Mouse (Mus musculus): ENCODE results near the gene Ccdc162. TPM values are rescaled to one million over a fixed set of nuclear protein-coding genes. Genes with fewer than 3 reads are reported as not detected.

Ccdc162 gene
- polyA plus RNA-seq, 1 experiment from 2014 or later: 2.2 TPM

DNA sequence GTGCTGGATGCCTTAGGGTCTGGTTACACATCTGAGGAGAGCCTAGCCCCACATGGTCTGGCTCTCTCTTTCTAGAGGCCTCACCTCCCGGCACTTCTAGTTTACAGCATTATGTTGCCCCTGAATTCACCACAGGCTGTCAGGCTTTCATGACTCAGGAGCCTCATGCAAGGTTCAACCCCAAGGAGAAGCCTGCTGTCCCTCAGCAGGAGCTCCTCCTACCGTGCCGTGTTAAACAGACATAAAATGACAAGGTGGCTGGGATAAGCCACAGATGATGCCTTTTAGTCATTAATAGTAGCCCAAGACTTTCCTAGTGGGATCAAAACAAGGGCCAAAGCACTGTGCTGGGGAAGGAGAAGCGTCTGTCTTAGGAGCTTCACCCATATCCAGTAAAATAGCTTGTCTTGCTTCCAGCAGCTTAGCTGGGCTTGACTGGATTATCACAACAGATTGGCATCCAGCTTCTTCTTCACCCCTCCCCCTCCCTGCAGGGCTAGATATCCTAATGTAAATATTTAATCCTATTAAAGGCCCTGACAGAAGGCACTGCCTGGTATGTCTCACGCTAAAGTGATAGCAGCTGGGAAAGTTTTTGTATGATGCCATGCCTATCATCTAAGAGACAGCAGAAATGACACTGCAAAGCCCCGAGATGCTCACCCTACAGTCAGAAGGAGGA, 64.2 kb downstream of the Ccdc162 start:
- WGBS: 25% methylated on average over 6 of the region's 6 CpGs
- TF ChIP-seq EP300 (IDR thresholded peaks at IDR 0.05) (no peak), CTCF (IDR thresholded peaks at IDR 0.05) (peak; percentile 5; the same call in 1 of the 2 replicates)
- ATAC-seq: peak; percentile 80
- no peaks in the 10 kb centered on the region for H3K27me3 ChIP-seq (replicated peaks; ENCODE audit: insufficient read depth, low read length)
- H3K27ac ChIP-seq (ENCODE audit: low read length): peak overlapping the region; percentile 6; the same call in 1 of the 2 replicates
- no peaks in the 10 kb centered on the region for H3K9me3 ChIP-seq (ENCODE audit: low read length)
- H3K4me2 ChIP-seq (replicated peaks; ENCODE audit: low read depth, low read length): peak overlapping the region; percentile 57
- H3K4me3 ChIP-seq (ENCODE audit: low read depth, low read length): no peak overlapping the region
- H3K4me1 ChIP-seq (ENCODE audit: insufficient read depth, low read depth, low read length): peaks cover 6% of the 10 kb centered on the region; the same call in 1 of the 2 replicates
- no peak overlapping the region for H3K9ac ChIP-seq (replicated peaks; ENCODE audit: low read depth)
- H3K36me3 ChIP-seq (ENCODE audit: insufficient read depth, low read length): no peaks in the 10 kb centered on the region
- DNase-seq (ENCODE audit: low spot score): peak; percentile 67

DNA sequence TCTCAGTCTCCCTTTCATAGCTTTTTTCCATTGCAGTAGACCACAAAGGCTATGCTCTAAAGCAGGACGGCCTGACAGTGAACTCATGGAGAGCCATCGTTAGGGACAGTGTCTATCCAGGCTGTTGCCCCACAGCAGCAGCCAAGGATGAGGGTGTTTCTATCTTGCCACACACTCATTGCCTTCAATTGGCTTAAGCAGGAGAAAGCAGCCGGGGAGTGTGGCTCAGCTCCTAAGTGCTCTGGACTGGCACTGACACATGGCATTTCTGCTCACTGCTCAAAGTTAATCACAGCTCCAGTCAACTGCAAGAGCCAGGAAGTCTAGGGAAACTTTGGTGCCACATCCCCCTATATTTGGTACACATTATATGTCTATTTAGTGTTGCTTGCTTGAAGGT, 64.9 kb downstream of the Ccdc162 start:
- peak; percentile 23; the same call in 1 of the 2 replicates for ATAC-seq

DNA sequence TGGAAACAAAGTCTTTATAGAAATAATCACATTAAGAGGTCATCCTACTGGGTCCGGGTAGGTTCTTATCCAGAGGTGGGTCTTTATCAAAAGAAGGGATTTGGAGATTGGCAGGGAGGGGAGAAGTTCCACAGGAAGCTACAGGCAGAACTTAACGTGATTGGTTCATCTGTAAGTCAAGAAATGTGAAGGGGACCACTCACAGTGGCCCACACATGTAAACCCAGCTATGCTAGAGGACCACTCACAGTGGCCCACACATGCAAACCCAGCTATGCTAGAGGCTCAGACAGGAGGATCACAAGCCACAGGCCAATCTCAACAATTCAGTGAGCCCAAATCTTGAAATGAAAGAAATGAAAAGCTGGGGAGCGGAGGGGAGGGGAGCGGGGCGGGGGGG, 67.2 kb downstream of the Ccdc162 start:
- Histone ChIP-seq H3K4me3 (ENCODE audit: low read depth, low read length) (no peak overlapping the region), H3K4me2 (replicated peaks; ENCODE audit: low read depth, low read length) (no peak overlapping the region), H3K27ac (ENCODE audit: low read length) (no peak overlapping the region), H3K36me3 (ENCODE audit: insufficient read depth, low read length) (no peaks in the 10 kb centered on the region), H3K9ac (replicated peaks; ENCODE audit: low read depth) (no peak overlapping the region), H3K9me3 (ENCODE audit: low read length) (no peaks in the 10 kb centered on the region), H3K27me3 (replicated peaks; ENCODE audit: insufficient read depth, low read length) (no peaks in the 10 kb centered on the region), H3K4me1 (ENCODE audit: insufficient read depth, low read depth, low read length) (peaks cover 6% of the 10 kb centered on the region; the same call in 1 of the 2 replicates)
- TF ChIP-seq EP300 (IDR thresholded peaks at IDR 0.05) (no peak), CTCF (IDR thresholded peaks at IDR 0.05) (no peak)
- ATAC-seq (no peak), DNase-seq (ENCODE audit: low spot score) (no peak)
- 94% methylated on average over 3 of the region's 5 CpGs for WGBS

More for the DNA sequence above, 64.9 kb downstream of the Ccdc162 start:
- H3K9me3 ChIP-seq (ENCODE audit: low read length): no peaks in the 10 kb centered on the region
- no peak overlapping the region for H3K4me2 ChIP-seq (replicated peaks; ENCODE audit: low read depth, low read length)
- no peak overlapping the region for H3K4me3 ChIP-seq (ENCODE audit: low read depth, low read length)
- WGBS: 81% methylated on average over 3 of the region's 3 CpGs
- no peak overlapping the region for H3K9ac ChIP-seq (replicated peaks; ENCODE audit: low read depth)
- no peaks in the 10 kb centered on the region for H3K27me3 ChIP-seq (replicated peaks; ENCODE audit: insufficient read depth, low read length)
- DNase-seq (ENCODE audit: low spot score): no peak
- TF ChIP-seq CTCF (IDR thresholded peaks at IDR 0.05) (no peak), EP300 (IDR thresholded peaks at IDR 0.05) (no peak)
- no peaks in the 10 kb centered on the region for H3K36me3 ChIP-seq (ENCODE audit: insufficient read depth, low read length)
- peaks cover 6% of the 10 kb centered on the region; the same call in 1 of the 2 replicates for H3K4me1 ChIP-seq (ENCODE audit: insufficient read depth, low read depth, low read length)
- no peak overlapping the region for H3K27ac ChIP-seq (ENCODE audit: low read length)

DNA sequence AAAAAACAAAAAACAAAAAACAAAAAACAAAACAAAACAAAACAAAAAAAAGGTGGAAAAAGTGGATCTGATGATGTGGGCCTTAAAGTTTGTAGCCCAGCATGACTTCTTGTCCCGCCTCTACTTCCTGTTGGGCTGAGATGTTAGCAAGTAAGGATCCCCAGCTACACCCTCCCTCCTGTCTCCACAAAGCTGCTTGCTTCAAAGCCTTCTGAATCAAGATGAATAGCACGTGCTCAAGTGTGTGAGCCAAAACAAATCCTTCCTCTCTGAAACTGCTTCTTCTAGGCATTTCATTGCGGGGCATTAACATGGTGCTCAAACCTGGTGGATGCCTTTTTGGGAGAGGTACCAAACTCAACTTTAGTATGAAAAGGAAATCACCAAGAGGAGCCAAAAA, 77.7 kb downstream of the Ccdc162 start:
- no peak overlapping the region for H3K9ac ChIP-seq (replicated peaks; ENCODE audit: low read depth)
- DNase-seq (ENCODE audit: low spot score): no peak
- WGBS: 58% methylated on average over 3 of the region's 3 CpGs

DNA sequence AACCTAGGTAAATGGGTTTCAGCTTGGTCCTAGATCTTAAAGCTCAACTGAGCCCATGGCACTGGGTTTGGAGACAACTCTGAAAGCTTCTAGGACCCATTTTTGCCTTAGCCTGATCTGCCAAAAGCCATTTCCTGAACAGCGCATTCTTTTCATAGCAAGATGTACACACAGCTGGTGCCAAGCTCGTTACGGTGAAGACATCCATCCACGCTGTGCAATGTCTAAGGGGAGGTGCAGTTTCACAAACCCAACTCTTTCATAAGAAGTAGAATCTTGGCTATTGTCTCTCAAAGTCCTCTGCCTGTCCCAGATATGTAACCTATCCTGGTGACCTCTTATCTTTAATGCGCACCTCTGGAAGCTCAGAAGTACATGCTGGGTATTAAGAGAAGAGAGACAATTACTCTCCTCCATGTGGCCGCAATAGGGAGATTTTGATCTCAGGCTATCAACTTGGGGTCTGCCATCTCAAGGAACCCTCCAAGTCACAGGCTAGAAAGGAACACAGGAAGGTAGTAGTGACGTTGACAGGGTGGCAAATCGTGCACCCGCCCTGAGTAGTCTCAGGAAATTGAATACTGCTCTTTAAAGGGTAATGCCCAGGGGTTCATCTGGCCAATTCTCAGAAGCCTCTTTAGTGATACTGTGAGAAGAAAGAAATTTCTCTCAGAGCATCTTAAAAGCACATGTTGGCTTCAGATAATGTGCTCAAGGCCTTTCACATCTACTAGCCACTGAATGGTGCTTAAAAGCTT, 81.0 kb downstream of the Ccdc162 start:
- Histone ChIP-seq H3K4me1 (ENCODE audit: insufficient read depth, low read depth, low read length) (no peaks in the 10 kb centered on the region), H3K9ac (replicated peaks; ENCODE audit: low read depth) (no peak overlapping the region), H3K36me3 (ENCODE audit: insufficient read depth, low read length) (no peaks in the 10 kb centered on the region), H3K27me3 (replicated peaks; ENCODE audit: insufficient read depth, low read length) (no peaks in the 10 kb centered on the region), H3K4me2 (replicated peaks; ENCODE audit: low read depth, low read length) (no peak overlapping the region), H3K9me3 (ENCODE audit: low read length) (no peaks in the 10 kb centered on the region), H3K27ac (ENCODE audit: low read length) (no peak overlapping the region), H3K4me3 (ENCODE audit: low read depth, low read length) (no peak overlapping the region)
- DNase-seq (ENCODE audit: low spot score) (peak; percentile 58), ATAC-seq (no peak; the same call in 1 of the 2 replicates)
- no peak for TF ChIP-seq EP300 (IDR thresholded peaks at IDR 0.05)
- no peak for TF ChIP-seq CTCF (IDR thresholded peaks at IDR 0.05)
- WGBS: 52% methylated on average over 9 of the region's 9 CpGs

More for the DNA sequence above, 77.7 kb downstream of the Ccdc162 start:
- H3K27ac ChIP-seq (ENCODE audit: low read length): no peak overlapping the region
- no peaks in the 10 kb centered on the region for H3K27me3 ChIP-seq (replicated peaks; ENCODE audit: insufficient read depth, low read length)
- H3K4me3 ChIP-seq (ENCODE audit: low read depth, low read length): no peak overlapping the region
- no peaks in the 10 kb centered on the region for H3K36me3 ChIP-seq (ENCODE audit: insufficient read depth, low read length)
- no peak overlapping the region for H3K4me2 ChIP-seq (replicated peaks; ENCODE audit: low read depth, low read length)
- H3K4me1 ChIP-seq (ENCODE audit: insufficient read depth, low read depth, low read length): no peaks in the 10 kb centered on the region
- H3K9me3 ChIP-seq (ENCODE audit: low read length): no peaks in the 10 kb centered on the region
- no peak for TF ChIP-seq CTCF (IDR thresholded peaks at IDR 0.05)
- no peak for TF ChIP-seq EP300 (IDR thresholded peaks at IDR 0.05)
- no peak for ATAC-seq

DNA sequence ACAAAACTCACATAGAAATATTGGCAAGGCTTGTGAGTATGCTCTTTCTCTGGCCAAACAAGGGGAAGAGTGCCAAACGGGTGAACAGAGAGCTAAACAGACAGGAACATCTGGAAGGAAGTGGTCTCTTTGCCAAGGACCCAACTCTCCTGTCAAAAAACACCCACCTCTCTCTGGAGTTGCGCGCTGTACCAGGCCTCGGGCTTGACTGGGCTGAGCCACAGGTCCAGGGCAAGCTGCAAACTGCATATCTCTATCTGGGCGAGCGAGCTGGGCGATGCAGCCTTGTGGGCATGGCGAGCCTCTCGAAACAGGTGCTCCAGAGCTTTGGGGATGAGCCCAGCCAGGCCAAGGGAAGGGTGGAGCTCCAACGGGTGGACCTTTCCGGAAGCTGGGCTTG, 82.6 kb downstream of the Ccdc162 start:
- Histone ChIP-seq H3K36me3 (ENCODE audit: insufficient read depth, low read length) (no peaks in the 10 kb centered on the region), H3K4me2 (replicated peaks; ENCODE audit: low read depth, low read length) (no peak overlapping the region), H3K4me1 (ENCODE audit: insufficient read depth, low read depth, low read length) (no peaks in the 10 kb centered on the region), H3K9me3 (ENCODE audit: low read length) (no peaks in the 10 kb centered on the region), H3K27me3 (replicated peaks; ENCODE audit: insufficient read depth, low read length) (no peaks in the 10 kb centered on the region), H3K27ac (ENCODE audit: low read length) (no peak overlapping the region), H3K4me3 (ENCODE audit: low read depth, low read length) (no peak overlapping the region), H3K9ac (replicated peaks; ENCODE audit: low read depth) (no peak overlapping the region)
- WGBS: 75% methylated on average over 11 of the region's 11 CpGs
- TF ChIP-seq EP300 (IDR thresholded peaks at IDR 0.05) (no peak), CTCF (IDR thresholded peaks at IDR 0.05) (no peak)
- ATAC-seq (no peak), DNase-seq (ENCODE audit: low spot score) (no peak)

Data from lung, postnatal 0 days (tissue).